Mouse (Mus musculus) heart, embryonic 12.5 days (tissue): ENCODE results near the gene Sec14l5. TPM values are rescaled to one million over a fixed set of nuclear protein-coding genes. Genes with fewer than 3 reads are reported as not detected.
"Not testable (repeated sequence)": the region's sequence is repeated elsewhere in the genome, so short reads cannot be mapped to it uniquely, and the experiment has no call there.

ENCODE experiments used
- ATAC-seq: fragments of 200-750 bp; cut with Nextera tagmentation; 2 replicates; pipeline ENCODE4 v1.8.0; 2017; ENCODE audit warnings: moderate TSS enrichment, moderate library complexity; ENCODE audit not compliant: insufficient number of reproducible peaks, low FRiP score
- H3K27ac ChIP-seq: fragments of 300-500 bp; sonication (generic); 2 replicates; pipeline ENCODE4 v1.5.1; 2016; ENCODE audit warnings: mild to moderate bottlenecking, moderate library complexity; ENCODE audit not compliant: poor library complexity, severe bottlenecking
- H3K27me3 ChIP-seq: fragments of 300-500 bp; sonication (generic); replicated peaks from 2 replicates; pipeline ENCODE4 v1.6.1; 2016; ENCODE audit warnings: mild to moderate bottlenecking, moderate library complexity
- H3K36me3 ChIP-seq: fragments of 300-500 bp; sonication (generic); 2 replicates; pipeline ENCODE4 v1.6.1; 2016; ENCODE audit warnings: mild to moderate bottlenecking, moderate library complexity
- H3K4me1 ChIP-seq: fragments of 300-500 bp; sonication (generic); replicated peaks from 2 replicates; pipeline ENCODE4 v1.6.1; 2016; ENCODE audit warnings: mild to moderate bottlenecking
- H3K4me2 ChIP-seq: fragments of 300-500 bp; sonication (generic); 2 replicates; pipeline ENCODE4 v1.6.1; 2016; ENCODE audit warnings: mild to moderate bottlenecking, moderate library complexity
- H3K4me3 ChIP-seq: fragments of 300-500 bp; sonication (generic); 2 replicates; pipeline ENCODE4 v1.5.1; 2016; ENCODE audit warnings: mild to moderate bottlenecking
- H3K9ac ChIP-seq: fragments of 300-500 bp; sonication (generic); 2 replicates; pipeline ENCODE4 v1.6.1; 2016; ENCODE audit warnings: mild to moderate bottlenecking, moderate library complexity
- H3K9me3 ChIP-seq: fragments of 300-500 bp; sonication (generic); replicated peaks from 2 replicates; pipeline ENCODE4 v1.6.1; 2016; ENCODE audit warnings: mild to moderate bottlenecking, moderate library complexity
- WGBS: fragments of 180-500 bp; shearing (Covaris S2); methylation state at CpG from one replicate; pipeline ENCODE4 v1.1.7; 2016; 5-methylcytosine and 5-hydroxymethylcytosine counted together
- polyA plus RNA-seq: library from polyadenylated mRNA; unstranded; fragments of >200 nt; fragmentation: Nextera tagmentation; extraction: Ambion mirVana; gene quantifications from 2 replicates; pipeline ENCODE4 v1.2.1, GENCODE M21; 2016

Gene Sec14l5
- polyA plus RNA-seq, 1 experiment from 2014 or later, result not detected

- ATAC-seq, result no peak
- H3K36me3 ChIP-seq, result no peaks in the 10 kb centered on the region
- WGBS, result 55% methylated on average over 6 of the region's 6 CpGs
Measured at GRCm38 (mm10) chr16:5216686-5217085, 69.8 kb downstream of the Sec14l5 start.

DNA sequence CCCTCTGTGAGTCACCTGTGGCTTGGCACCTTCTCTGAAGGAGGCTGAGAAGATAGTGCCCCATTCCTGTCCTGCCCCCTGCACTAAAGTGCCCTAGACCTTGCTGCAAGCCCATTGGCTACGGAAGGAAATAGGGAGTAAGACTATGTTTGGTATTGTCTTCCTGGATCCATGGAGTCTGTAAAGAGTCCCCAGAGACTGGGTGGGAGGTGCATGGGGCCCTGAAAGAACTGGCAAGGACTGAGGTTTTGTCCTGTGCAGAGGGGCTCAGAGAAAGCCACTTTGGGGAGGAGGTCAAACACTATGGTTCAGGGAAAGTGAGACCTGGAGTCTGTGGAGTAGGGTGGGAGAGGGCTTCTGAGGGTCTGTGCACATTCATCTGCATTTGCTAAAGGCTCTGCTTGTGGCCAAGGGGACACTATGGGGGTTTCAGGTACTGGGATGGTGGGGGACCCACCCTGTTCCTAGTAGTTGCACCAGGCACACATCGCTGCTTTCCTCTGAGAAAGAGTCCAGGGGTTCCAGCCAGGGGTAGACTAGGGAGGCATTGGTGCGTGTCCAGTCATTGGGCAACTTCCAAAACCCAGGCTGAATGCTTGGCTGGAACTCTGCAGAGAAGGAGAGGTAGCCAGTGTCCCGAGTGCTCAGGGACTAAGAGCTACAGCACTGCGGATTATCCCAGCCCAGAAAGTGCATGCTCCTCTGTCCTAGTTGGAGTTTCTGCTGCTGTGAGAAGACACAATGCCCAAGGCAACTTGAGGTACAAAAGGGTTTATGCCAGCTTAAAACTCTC, 70.6 kb downstream of the Sec14l5 start:
- Histone ChIP-seq H3K36me3 (no peaks in the 10 kb centered on the region), H3K27ac (no peak overlapping the region), H3K4me2 (no peak overlapping the region), H3K9me3 (no peaks in the 10 kb centered on the region), H3K27me3 (peaks cover 8% of the 10 kb centered on the region; the same call in 1 of the 2 replicates), H3K4me1 (peaks cover 15% of the 10 kb centered on the region), H3K9ac (no peak overlapping the region), H3K4me3 (no peak overlapping the region)
- WGBS, result 64% methylated on average over 5 of the region's 5 CpGs
- ATAC-seq, result no peak

More at GRCm38 (mm10) chr16:5216686-5217085, 69.8 kb downstream of the Sec14l5 start:
- no peak overlapping the region for H3K4me3 ChIP-seq
- peaks cover 15% of the 10 kb centered on the region for H3K4me1 ChIP-seq
- no peaks in the 10 kb centered on the region for H3K9me3 ChIP-seq
- H3K27ac ChIP-seq, result no peak overlapping the region
- peaks cover 8% of the 10 kb centered on the region; the same call in 1 of the 2 replicates for H3K27me3 ChIP-seq
- 0 out of 2 replicates have a peak overlapping the region, but pooled peaks have one; percentile 8 for H3K9ac ChIP-seq
- no peak overlapping the region for H3K4me2 ChIP-seq

- no peak overlapping the region for H3K27ac ChIP-seq
- no peak overlapping the region for H3K4me2 ChIP-seq
Measured at GRCm38 (mm10) chr16:5221403-5221802, 74.5 kb downstream of the Sec14l5 start.

DNA sequence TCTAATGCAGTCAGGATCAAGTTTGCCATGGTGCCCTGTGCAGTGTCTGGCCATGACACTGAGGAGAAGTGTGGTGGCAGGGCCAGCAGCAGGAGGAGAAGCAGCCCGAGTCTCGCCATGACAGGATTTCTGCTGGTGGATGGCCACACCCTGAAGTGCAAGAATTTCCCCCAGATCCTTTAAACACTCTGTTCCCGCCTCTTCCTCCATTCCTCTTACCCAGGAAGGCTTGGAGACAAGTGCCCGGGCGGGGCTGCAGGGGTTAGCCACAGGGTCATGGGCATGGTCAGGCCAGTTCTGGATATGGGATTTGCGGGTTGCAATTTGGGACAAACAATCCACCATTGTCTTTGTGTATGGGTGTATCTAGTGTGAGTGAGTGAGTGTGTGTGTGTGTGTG, 75.2 kb downstream of the Sec14l5 start, which contains the start of gene AU021092:
TSS of gene AU021092 (minus strand) at position 160 of the 400 bp plus-strand sequence.
- H3K27me3 ChIP-seq, result peaks cover 6% of the 10 kb centered on the region; the same call in 1 of the 2 replicates
- H3K4me2 ChIP-seq, result peak within 1 kb of the TSS; percentile 21; the same call in 1 of the 2 replicates
- no peak within 1 kb of the TSS for H3K4me3 ChIP-seq
- ATAC-seq, result no peak; the same call in 1 of the 2 replicates
- no peaks in the 10 kb centered on the region for H3K36me3 ChIP-seq
- H3K27ac ChIP-seq, result no peak within 1 kb of the TSS
- H3K4me1 ChIP-seq, result peaks cover 7% of the 10 kb centered on the region
- no peak within 1 kb of the TSS for H3K9ac ChIP-seq
- H3K9me3 ChIP-seq, result no peaks in the 10 kb centered on the region
- 58% methylated on average over 6 of the region's 6 CpGs for WGBS

More at GRCm38 (mm10) chr16:5221403-5221802, 74.5 kb downstream of the Sec14l5 start:
- Histone ChIP-seq H3K27me3 (peaks cover 6% of the 10 kb centered on the region; the same call in 1 of the 2 replicates), H3K9me3 (no peaks in the 10 kb centered on the region), H3K36me3 (no peaks in the 10 kb centered on the region), H3K4me1 (peaks cover 15% of the 10 kb centered on the region), H3K9ac (no peak overlapping the region), H3K4me3 (no peak overlapping the region)
- ATAC-seq, result no peak
- 63% methylated on average over 4 of the region's 4 CpGs for WGBS

- ATAC-seq, H3K36me3 ChIP-seq, H3K4me2 ChIP-seq, H3K4me3 ChIP-seq, H3K27me3 ChIP-seq, H3K9ac ChIP-seq, H3K4me1 ChIP-seq, H3K9me3 ChIP-seq, H3K27ac ChIP-seq: not testable (repeated sequence)
- 0% methylated on average over 1 of the region's 1 CpGs for WGBS
Measured at GRCm38 (mm10) chr16:5226534-5226933, 79.6 kb downstream of the Sec14l5 start.

- H3K4me1 ChIP-seq, H3K4me3 ChIP-seq, H3K4me2 ChIP-seq, H3K27me3 ChIP-seq, H3K27ac ChIP-seq, H3K9ac ChIP-seq, ATAC-seq, H3K9me3 ChIP-seq, H3K36me3 ChIP-seq: not testable (repeated sequence)
- WGBS, result 72% methylated on average over 19 of the region's 19 CpGs
Measured at GRCm38 (mm10) chr16:5227501-5227900, 80.6 kb downstream of the Sec14l5 start.

GRCm38 (mm10) chr16:5228103-5228502, 81.2 kb downstream of the Sec14l5 start:
- WGBS, result 76% methylated on average over 3 of the region's 3 CpGs

DNA sequence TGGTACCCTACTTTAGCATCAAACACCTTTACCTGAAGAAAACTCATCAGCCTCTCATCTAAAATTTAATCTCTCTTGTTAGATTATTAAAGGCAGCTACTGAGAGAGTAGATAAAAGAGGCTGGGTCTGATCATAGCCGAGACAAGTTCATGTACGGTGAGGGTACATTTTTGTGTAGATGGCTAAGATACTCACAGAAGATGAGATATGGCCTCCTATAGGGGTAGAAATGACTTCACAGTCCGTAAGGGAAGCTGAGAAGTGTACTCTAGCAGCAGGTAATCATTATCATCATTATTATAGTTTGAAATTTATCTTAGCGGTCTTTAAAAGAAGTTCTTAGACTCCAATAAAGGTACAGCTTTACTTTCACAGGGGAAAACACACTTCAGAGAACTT, 86.1 kb downstream of the Sec14l5 start:
- no peaks in the 10 kb centered on the region for H3K27me3 ChIP-seq
- peaks cover 6% of the 10 kb centered on the region; the same call in 1 of the 2 replicates for H3K9me3 ChIP-seq
- WGBS, result 76% methylated on average over 4 of the region's 4 CpGs
- H3K4me3 ChIP-seq, result peak overlapping the region; percentile 99
- H3K27ac ChIP-seq, result no peak overlapping the region
- H3K9ac ChIP-seq, result no peak overlapping the region
- H3K36me3 ChIP-seq, result 0 out of 2 replicates have a peak, but pooled peaks cover 8% of the 10 kb centered on the region
- peak overlapping the region; percentile 92 for H3K4me2 ChIP-seq
- H3K4me1 ChIP-seq, result peaks cover 12% of the 10 kb centered on the region
- no peak for ATAC-seq

More at GRCm38 (mm10) chr16:5228103-5228502, 81.2 kb downstream of the Sec14l5 start:
- not testable (repeated sequence) for H3K4me2 ChIP-seq, H3K4me3 ChIP-seq, H3K4me1 ChIP-seq, H3K9me3 ChIP-seq, ATAC-seq, H3K27ac ChIP-seq, H3K36me3 ChIP-seq, H3K9ac ChIP-seq, H3K27me3 ChIP-seq

DNA sequence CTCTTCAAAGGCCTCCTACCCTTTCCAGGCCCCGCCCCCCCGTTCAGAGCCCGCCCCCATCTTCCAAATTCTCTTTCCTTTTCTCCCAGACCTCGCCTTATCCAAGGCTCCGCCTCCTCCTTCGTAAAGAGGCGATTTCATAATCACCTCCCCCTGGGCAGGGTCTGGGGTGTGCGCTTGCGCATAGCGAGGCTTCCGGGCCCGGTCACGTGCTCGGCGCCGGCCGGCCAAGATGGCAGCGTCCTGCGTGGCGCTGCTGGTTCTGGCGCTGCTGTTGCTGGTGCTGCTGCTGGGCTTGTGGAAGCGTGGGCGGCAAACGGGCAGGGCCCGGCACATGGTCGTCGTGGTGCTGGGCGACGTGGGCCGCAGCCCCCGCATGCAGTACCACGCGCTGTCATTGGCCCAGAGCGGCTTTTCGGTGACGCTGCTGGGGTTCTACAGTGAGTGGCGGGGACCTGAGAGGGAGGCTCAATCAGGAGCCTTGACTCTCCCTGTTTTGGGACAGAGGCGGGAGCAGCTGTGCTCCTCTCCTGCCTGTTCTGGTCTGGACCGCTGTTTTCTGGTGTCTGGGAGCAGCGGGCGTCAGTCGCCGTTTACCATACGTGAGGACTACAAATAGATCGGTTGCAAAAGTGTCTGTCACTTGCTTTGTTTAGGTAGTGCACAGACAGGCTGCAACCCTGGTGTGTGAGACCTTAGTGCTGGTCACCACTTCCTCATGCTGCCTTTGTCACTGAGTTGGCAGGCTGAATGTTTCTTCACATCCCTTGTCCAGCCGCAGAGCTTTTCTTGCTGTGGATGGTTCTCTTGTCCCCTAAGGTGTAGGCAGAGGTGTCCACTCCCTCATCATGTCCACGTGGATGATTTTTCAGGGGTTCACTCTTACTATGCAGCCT, 86.8 kb downstream of the Sec14l5 start, which contains the start of gene Alg1:
TSS of gene Alg1 (plus strand) at position 204 of the 896 bp plus-strand sequence.
- Histone ChIP-seq H3K36me3 (peaks cover 10% of the 10 kb centered on the region), H3K4me2 (peak within 1 kb of the TSS; percentile 92), H3K4me3 (peak within 1 kb of the TSS; percentile 99), H3K4me1 (peaks cover 12% of the 10 kb centered on the region), H3K9me3 (peaks cover 6% of the 10 kb centered on the region; the same call in 1 of the 2 replicates), H3K27ac (peak within 1 kb of the TSS; percentile 56; the same call in 1 of the 2 replicates), H3K27me3 (no peaks in the 10 kb centered on the region), H3K9ac (peak within 1 kb of the TSS; percentile 87)
- peak; percentile 96 for ATAC-seq
- WGBS, result 1% methylated on average over 46 of the region's 47 CpGs
